ENCODE assay signal across 8 mouse cellular contexts in the genomic region with DNA sequence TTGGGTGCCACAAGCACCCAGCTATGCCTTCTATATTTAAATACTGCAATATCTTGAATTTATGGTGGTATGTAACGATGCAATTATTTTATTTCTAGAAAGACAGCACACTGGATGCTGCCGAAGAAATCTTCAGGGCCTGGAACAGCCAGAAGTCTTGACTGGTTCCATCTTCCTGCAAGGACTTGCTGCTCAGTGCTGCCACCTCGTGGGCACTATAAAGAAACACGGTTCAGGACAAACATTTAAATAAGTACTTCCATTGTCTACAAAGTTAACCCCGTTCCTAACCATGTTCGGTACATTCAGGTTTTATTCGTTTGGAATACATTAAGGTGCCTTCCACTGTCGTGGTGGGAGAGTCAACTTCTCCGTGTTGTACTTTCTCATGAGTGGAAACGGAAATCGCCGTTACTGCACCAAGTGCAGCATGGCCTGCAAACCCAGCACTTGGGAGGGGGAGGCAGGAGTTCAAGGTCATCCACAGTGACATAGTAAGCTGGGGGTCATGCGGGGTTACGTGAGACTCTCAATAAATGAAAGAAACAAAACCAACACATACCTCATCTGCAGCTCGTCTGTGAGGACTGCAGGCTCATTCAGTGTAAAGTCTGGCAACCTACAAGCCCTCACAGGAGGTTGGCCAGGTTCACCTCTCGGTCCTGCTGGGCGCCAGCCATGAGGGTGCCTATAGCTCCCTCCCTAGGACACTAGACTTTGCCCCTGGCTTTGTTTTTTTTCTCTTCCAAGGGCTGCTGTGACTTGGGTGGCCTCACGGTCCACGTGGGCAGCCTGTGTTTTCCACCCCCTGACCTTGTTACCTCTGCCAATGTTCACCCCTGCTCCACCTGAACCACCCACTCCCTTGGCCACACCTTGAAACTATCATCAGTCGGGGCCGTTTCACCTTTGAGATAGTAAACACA. TPM values are rescaled to one million over a fixed set of nuclear protein-coding genes. Genes with fewer than 3 reads are reported as not detected.
A peak's percentile ranks its signal among the peaks of the same experiment; 100 is the strongest.
DNase-seq lines count a peak whose midpoint lies in the region; TF ChIP-seq lines count a peak whose summit lies in the region.

No protein-coding gene starts in this region.

- peak; percentile 77 for TF ChIP-seq CTCF in kidney, adult 2 months (conservative IDR thresholded peaks at IDR 0.05; ENCODE audit: insufficient read depth, insufficient read length, low read depth, low read length)
- peak; percentile 72; the same call in 1 of the 2 replicates for TF ChIP-seq CTCF in small intestine, adult 2 months (IDR thresholded peaks at IDR 0.05; ENCODE audit: extremely low read depth, insufficient read length, insufficient replicate concordance, low read depth, low read length)

- H3K27ac ChIP-seq in kidney, adult 2 months (ENCODE audit: insufficient read depth, low read depth, low read length), result no peak overlapping the region
- H3K27ac ChIP-seq in small intestine, adult 2 months (ENCODE audit: insufficient read depth, low read depth, low read length), result peak overlapping the region; percentile 94

- 52% methylated on average over 21 of the region's 21 CpGs for WGBS in kidney, adult 2 months
- WGBS in small intestine, adult 2 months, result 42% methylated on average over 21 of the region's 21 CpGs

- H3K4me1 ChIP-seq in kidney, adult 2 months (ENCODE audit: control insufficient read depth, insufficient read depth, low read length), result no peaks in the 10 kb centered on the region; the same call in 1 of the 2 replicates
- H3K4me1 ChIP-seq in small intestine, adult 2 months (ENCODE audit: control insufficient read depth, insufficient read depth, insufficient read length, low read length), result peaks cover 21% of the 10 kb centered on the region

- no peak for TF ChIP-seq POLR2A in kidney, adult 2 months (IDR thresholded peaks at IDR 0.05; ENCODE audit: low read depth, low read length)
- TF ChIP-seq POLR2A in small intestine, adult 2 months (IDR thresholded peaks at IDR 0.05; ENCODE audit: low read depth, low read length), result no peak

- no peak overlapping the region for H3K4me3 ChIP-seq in kidney, adult 2 months (ENCODE audit: insufficient read depth, low read depth, low read length)
- H3K4me3 ChIP-seq in small intestine, adult 2 months (ENCODE audit: low read depth, low read length), result peak overlapping the region; percentile 1; the same call in 1 of the 2 replicates

- H3K27me3 ChIP-seq in kidney, adult 2 months (replicated peaks; ENCODE audit: control insufficient read depth, insufficient read depth, low read length), result no peaks in the 10 kb centered on the region
- H3K27me3 ChIP-seq in small intestine, adult 2 months (ENCODE audit: control insufficient read depth, insufficient read depth, low read length), result no peaks in the 10 kb centered on the region

- peak; percentile 50 for DNase-seq in right cerebral cortex, postnatal 14 days
- no peak for DNase-seq in right cerebral cortex, postnatal 25 days
- DNase-seq in adrenal gland, postnatal 25 days, result peak; percentile 43
- peak; percentile 52 for DNase-seq in fibroblast of lung, adult 2 months (ENCODE audit: low read depth)
- peak; percentile 61 for DNase-seq in kidney, adult 2 months
- peak; percentile 26 for DNase-seq in lung, postnatal 10 days
- no peak for DNase-seq in urinary bladder, postnatal 25 days (ENCODE audit: low spot score)

- no peaks in the 10 kb centered on the region for H3K36me3 ChIP-seq in kidney, adult 2 months (ENCODE audit: control insufficient read depth, insufficient read depth, low read length)
- H3K36me3 ChIP-seq in small intestine, adult 2 months (ENCODE audit: control insufficient read depth, insufficient read depth, low read length), result no peaks in the 10 kb centered on the region

RNA-seq across cellular contexts. Expression of a gene that starts 20.6 kb away (rescaled TPM):
- 64.5 and 64.6 TPM in 2 replicates for total RNA-seq in adrenal gland, postnatal 25 days (2021)
- polyA plus RNA-seq in kidney, adult 2 months (2012; rRNA removed), result 21.0 and 27.0 TPM in 2 replicates
- polyA plus RNA-seq in small intestine, adult 2 months (2012; rRNA removed), result 4.9 and 22.3 TPM in 2 replicates

RNA-seq across cellular contexts. Expression of a gene that starts 43.4 kb away (rescaled TPM):
- total RNA-seq in adrenal gland, postnatal 25 days (2021), result 26.6 and 31.6 TPM in 2 replicates
- 61.2 and 68.2 TPM in 2 replicates for polyA plus RNA-seq in kidney, adult 2 months (2012; rRNA removed)
- polyA plus RNA-seq in small intestine, adult 2 months (2012; rRNA removed), result 0.52 and 0.55 TPM in 2 replicates

Comparison
In these comparisons a context has a peak if more than half of its experiments do, and no peak if none do; other contexts are left out.
1. DNase-seq: peak in right cerebral cortex, postnatal 14 days (single experiment), adrenal gland, postnatal 25 days (single experiment), fibroblast of lung, adult 2 months (single experiment), kidney, adult 2 months (single experiment) and lung, postnatal 10 days (single experiment); none in right cerebral cortex, postnatal 25 days (single experiment) and urinary bladder, postnatal 25 days (single experiment).
2. RNA of a gene that starts 43.4 kb away (polyA plus RNA-seq): 61.2 to 68.2 TPM in kidney, adult 2 months; 0.52 to 0.55 TPM in small intestine, adult 2 months; every median in the first group is over 10 times any median in the second.